Mouse (Mus musculus) 3T3-L1 (cell line): ENCODE results near the gene S100a10.

Source experiments
- DNase-seq: peaks from one replicate; pipeline ENCODE4 v3.0.0-alpha.2; 2015; ENCODE audit warnings: low read depth, low spot score

S100a10 gene

DNA sequence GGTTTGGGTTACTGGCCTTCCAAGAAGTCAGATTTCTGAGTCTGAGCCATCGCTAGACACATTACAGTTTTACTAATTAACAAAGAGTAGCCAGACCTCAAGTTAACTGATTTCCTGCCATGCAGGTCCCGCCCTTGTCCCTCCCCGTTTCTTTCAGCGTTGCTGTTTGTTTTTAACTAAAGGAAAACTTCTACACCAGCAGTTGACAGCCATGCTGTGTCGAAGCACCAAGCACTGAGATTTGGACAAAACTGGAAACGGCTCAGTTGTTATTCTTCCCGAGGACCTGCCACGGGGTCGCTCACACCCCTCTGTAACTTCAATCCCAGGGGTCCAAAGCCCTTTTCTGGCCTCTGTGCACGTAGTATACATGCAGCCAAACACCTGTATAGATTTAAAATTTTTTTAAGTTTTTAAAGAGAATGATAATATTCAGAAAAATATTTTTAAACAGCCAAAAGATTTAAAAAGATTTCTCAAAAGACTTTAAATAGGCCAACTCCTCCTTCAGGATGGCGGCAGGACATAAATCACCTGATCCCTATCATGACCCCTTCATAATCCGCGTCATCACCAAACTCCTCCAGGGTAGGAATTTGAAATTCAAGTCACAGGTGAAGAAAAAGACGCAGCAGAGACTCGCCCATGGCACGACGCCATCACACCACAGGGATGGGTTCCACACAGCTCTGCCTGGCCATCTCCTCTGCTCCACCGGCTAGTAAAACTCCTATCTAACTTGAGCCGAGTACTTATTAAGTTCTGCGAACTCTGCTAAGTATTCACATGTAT is 6.9 kb upstream of the S100a10 start:
- no peak for DNase-seq

DNA sequence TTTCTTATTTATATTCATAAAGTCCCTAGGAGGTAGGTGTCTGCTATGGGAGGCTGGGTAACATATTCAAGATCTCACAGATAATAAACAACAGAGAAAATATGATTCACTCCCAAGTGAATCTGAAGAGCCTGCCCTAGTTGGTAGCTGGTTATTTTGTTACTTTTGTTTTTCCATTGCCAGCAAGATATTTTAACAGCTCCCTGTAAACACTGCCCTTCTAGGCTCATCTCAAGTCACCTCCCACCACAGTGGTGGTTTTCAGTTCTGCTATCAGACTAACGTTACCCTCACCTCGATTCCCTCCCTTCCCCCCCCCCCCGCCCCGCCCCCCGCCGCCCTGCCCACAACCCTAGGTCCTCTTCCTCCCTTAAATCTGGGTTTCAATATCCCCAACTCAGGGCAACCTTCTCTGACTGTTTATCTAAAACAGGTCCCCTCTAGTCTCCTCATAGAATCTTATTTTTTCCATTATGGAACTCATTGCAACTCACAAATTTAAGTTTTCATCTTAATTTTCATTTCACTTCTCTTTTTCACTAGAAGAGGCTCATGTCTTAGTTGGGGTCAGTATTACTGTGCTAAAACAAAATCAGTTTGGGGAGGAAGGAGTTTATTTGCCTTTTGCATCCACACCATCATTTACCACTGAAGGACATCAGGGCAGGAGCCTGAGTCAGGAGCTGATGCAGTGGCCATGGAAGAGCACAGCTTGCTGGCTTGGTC is 6.2 kb upstream of the S100a10 start:
- DNase-seq, result no peak

- DNase-seq, result no peak
These were observed 4.9 kb upstream of the S100a10 start for GRCm38 (mm10) chr3:93549986-93550385.

DNA sequence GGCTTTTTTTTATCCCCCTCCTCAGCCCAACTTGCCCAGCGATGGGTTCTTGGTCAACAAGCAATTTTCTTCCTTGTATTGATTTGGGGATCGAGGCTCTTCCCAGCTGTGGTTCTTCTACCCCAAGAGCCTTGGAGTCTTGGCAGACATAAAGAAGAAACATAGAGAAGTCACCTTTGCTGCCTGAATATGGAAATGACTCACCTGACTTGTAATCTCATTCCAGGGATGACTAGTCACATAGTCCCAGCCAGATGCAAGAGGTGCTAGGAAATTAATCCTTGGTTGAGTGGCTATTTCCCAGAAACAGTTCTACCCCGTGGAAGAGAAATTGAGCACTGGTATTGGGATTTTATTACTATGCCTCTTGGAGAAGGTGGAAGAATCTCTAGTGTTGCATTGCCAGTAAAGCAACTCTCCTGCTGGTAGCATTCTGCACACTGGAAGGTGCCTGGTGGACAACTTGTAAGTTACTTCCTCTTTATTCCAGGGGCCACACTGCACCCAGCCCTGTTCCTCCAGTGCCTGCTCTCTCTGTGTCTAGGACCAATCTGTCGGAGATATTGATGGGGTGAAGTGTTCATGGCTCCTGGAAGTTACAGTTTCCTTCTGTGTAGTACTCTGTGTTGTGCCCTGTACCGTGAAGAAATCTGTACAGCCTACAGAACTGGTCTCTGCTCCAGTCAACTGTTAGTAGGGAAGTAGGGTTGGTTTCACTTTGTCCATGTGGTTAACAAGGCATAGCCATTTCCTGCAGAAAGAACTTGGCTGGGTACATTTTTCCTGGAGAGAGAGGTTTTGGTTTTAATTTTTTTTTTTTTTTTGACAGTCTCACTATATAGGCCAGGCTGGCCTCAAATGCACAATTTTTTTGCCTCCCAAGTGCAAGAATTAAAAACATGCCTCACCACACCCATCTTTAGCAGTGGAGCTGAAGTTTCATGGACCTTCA is 2.7 kb upstream of the S100a10 start:
- peak; percentile 71 for DNase-seq

- DNase-seq, result no peak
These were observed 1.6 kb upstream of the S100a10 start for GRCm38 (mm10) chr3:93553311-93553710.

GRCm38 (mm10) chr3:93553765-93554378 is 1.0 kb upstream of the S100a10 start:
- peak; percentile 46 for DNase-seq

DNA sequence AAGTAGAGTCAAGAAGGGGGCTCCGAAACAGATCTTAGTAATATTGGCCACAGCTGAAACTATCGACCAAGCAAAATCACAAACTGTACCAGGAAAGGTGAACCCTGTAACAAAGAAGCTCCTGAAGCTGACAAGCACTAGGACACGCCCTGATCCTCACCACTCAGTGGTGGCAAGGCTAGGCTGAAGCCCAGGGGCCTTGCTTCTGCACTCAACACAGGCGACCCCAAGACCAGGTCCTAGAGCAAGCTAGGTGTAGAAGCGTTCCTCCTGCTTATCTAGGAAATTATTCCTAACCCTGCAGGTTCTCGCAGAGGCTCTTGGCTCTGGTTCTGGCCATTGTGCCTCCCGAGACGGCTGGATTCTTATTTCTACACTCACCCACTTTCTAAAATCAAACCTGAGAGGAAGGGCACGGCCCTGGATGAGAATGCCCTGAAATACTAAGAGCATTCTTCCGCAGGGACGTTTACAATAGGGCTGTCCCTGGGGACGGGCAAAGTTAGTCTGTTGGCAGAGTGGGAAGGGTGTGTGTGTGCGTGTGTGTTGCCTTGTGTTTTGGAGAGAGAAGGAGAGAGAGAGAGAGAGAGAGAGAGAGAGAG is 400 bp upstream of the S100a10 start:
- peak; percentile 86 for DNase-seq

DNA sequence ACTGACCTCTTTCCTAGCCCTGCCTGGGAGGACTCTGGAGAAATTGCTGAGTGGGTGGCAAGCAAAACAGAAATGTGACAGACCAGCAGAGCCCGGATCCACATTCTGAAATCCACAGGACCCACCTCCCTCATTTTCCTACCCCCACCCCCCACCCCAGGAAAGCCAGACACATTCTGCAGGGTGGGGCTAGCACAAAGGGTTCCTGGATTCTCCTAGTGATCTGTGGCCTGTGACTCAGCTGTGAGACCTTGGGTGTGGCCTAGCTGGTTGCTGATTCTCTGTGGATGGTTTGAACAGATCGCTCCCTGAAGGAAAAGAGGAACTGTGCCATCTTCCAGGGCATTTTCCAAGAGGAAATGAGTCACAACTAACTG is 986 bp downstream of the S100a10 start:
- peak; percentile 98 for DNase-seq

DNA sequence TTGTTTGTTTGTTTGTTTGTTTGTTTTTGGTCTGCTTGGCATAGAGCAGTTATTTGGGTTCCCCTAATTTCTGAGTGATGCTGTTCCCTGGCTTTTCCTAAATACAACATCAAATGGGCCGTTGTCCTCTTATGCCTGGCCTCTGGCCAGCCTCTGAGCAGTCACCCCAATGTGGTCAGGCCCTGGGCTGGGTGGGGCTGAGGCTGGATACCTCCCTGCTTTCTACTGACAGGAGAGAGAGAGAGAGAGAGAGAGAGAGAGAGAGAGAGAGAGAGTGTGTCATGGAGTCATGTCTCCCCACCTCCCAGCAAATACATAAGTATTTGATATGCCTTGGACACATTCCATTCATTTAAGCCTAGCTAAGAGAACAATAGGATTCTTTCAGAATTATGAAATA is 1.7 kb downstream of the S100a10 start:
- peak; percentile 83 for DNase-seq

DNA sequence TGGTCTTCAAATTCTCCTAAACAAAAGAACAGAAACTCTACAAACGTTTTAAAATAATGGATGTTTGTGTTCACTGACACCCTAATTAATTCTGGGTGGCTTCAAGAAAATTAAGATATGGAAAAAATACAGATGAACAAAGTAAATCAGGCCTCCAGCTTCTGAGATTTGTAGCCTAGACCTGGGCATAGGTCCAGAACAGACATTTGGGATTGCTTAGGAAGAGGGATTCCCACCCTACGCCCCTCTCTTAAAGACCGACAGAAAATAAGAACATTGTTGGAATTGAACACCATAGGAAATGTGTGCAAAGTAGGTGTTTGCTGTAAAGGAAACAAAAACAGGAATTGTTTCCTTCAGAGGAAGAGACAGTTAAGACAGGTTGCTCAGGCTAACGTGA is 2.6 kb downstream of the S100a10 start:
- no peak for DNase-seq

- no peak for DNase-seq
These were observed 5.1 kb downstream of the S100a10 start for GRCm38 (mm10) chr3:93559961-93560360.

- DNase-seq, result peak; percentile 52
These were observed 7.5 kb downstream of the S100a10 start for GRCm38 (mm10) chr3:93562372-93562771.

DNA sequence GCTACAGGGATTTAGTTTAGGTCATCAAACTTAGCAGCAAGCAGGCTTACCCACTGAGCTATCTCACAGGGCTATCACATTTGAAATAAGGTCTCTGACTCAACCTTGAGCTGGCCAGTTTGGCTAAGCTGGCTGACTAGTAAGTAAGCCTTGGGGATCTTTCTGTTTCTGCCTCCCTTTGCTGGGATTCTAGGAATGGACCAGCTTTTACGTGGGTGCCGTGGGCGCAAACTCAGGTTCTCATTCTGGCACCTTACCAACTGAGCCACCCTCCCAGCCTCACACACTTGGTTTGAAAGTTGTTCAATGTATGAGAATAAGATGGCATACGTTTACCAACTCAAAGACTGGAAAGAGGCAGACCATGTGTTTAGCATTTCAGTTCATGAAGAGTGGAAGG is 8.3 kb downstream of the S100a10 start:
- DNase-seq, result no peak

DNA sequence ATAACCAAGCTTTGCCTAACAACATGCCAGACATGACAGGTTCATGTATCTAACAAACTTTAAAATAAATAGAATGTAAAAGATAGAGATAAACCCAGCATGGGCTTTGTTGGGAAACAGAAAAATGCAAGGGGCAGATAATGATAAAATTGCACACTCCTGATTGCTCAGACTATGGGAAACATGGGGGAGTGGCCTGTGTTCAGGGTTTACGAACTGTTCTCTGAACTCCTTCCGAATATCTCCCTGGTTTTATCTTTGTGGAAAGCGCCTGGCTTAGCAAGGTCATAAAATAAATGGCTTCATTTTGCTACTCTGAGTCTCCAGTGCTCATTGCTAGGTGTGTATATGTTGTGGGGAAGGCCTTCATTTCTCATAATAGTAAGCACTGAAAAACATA is 12.0 kb downstream of the S100a10 start:
- no peak for DNase-seq

- DNase-seq, result no peak
These were observed 12.8 kb downstream of the S100a10 start for GRCm38 (mm10) chr3:93567721-93568120.

- peak; percentile 99 for DNase-seq
These were observed 13.7 kb downstream of the S100a10 start for GRCm38 (mm10) chr3:93568428-93569040.

GRCm38 (mm10) chr3:93569046-93569445 is 14.2 kb downstream of the S100a10 start:
- no peak for DNase-seq

- peak; percentile 95 for DNase-seq
These were observed 17.3 kb downstream of the S100a10 start for GRCm38 (mm10) chr3:93572058-93572791.

DNA sequence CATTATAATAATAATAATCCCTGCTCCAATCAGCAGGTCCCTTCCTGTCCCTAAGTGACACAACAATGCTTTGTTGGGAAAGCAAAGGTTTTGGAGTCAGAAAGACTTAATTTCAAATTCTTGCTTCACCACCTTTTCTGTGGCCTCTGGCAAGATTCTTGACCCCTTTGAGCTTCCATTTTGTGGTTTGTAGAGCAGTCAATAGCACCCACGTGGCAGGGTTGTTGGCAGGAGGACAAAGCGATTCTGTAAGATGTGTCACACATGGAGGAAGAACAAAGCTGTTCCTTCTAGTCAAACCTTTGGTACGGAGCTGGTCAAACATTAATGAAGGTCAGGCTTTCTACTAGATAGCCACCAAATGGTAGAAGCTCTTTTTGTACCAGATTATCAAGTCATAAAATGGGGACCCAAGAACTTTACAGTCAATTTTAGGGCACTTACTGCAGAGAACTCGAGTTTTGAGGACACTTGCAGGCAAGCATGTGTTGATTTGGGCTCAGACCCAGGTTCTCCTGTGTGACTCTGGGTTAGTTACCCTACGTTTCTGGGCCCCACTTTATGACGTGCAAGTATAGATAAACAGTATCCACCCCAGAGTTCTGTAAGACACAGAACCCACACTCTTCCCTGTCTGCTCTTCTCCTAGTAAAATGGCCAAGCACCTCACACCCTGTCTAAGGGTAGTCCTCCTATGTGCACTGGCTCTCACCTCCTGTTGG is 24.6 kb downstream of the S100a10 start:
- DNase-seq, result peak; percentile 87
